Mouse (Mus musculus) CH12.LX (cell line): ENCODE data around the gene Mad2l2. TPM values are rescaled to one million over a fixed set of nuclear protein-coding genes. Genes with fewer than 3 reads are reported as not detected.

Source experiments
- DNase-seq: peaks from one replicate; pipeline ENCODE4 v3.0.0-alpha.2; 2013; ENCODE audit errors: extremely low read depth
- H3K27ac ChIP-seq: 2 replicates; pipeline ENCODE4 v1.5.1; 2012; ENCODE audit warnings: low read depth, mild to moderate bottlenecking, control low read depth, moderate library complexity; ENCODE audit not compliant: insufficient read depth
- H3K27me3 ChIP-seq: replicated peaks from 2 replicates; pipeline ENCODE3; 2012; ENCODE audit warnings: inconsistent platforms
- H3K36me3 ChIP-seq, 2 experiments: replicated peaks in 1 of 2; 2 replicates each; pipeline versions ENCODE3 to v1.6.1; 2012; ENCODE audit warnings: inconsistent platforms in 1 of 2, low read length in 1 of 2, mild to moderate bottlenecking in 1 of 2, mixed read lengths in 1 of 2, moderate library complexity in 1 of 2; ENCODE audit not compliant: control insufficient read depth in 1 of 2, insufficient read depth in 1 of 2
- H3K4me1 ChIP-seq, 2 experiments: 2 replicates each; pipeline ENCODE4 v1.6.1; 2012; ENCODE audit warnings: inconsistent platforms in 1 of 2, moderate library complexity in 1 of 2; ENCODE audit not compliant: insufficient read depth in 2 of 2, control insufficient read depth in 1 of 2
- H3K4me2 ChIP-seq: 2 replicates; pipeline ENCODE4 v1.6.1; 2012; ENCODE audit warnings: low read depth, mild to moderate bottlenecking, control low read depth; ENCODE audit not compliant: poor library complexity, insufficient read depth, severe bottlenecking
- H3K4me3 ChIP-seq, 3 experiments: fragments of 150-350 bp in 1 of 3; sonication (generic) in 1 of 3; replicated peaks in 1 of 3; 2 replicates each; pipeline versions ENCODE3 to v1.5.1; 2011 to 2012; ENCODE audit warnings: low read depth in 2 of 3, low read length in 2 of 3, mild to moderate bottlenecking in 2 of 3, moderate library complexity in 2 of 3, control low read depth in 1 of 3, improper control_type of control experiment in 1 of 3, inconsistent platforms in 1 of 3, mixed read lengths in 1 of 3; ENCODE audit not compliant: poor library complexity in 1 of 3
- H3K79me2 ChIP-seq: replicated peaks from 2 replicates; pipeline ENCODE4 v1.6.1; 2012; ENCODE audit warnings: mild to moderate bottlenecking, moderate library complexity; ENCODE audit not compliant: control insufficient read depth, poor library complexity, insufficient read depth, severe bottlenecking; ENCODE audit errors: extremely low read depth
- H3K9ac ChIP-seq: 2 replicates; pipeline ENCODE4 v1.6.1; 2012; ENCODE audit warnings: low read depth, mild to moderate bottlenecking, control low read depth, moderate library complexity; ENCODE audit not compliant: insufficient read depth
- H3K9me3 ChIP-seq: replicated peaks from 2 replicates; pipeline ENCODE3; 2012; ENCODE audit warnings: low read length, inconsistent platforms, mixed read lengths
- BHLHE40 ChIP-seq: IDR thresholded peaks from 2 replicates; pipeline ENCODE4 v1.6.1; 2011; ENCODE audit warnings: mild to moderate bottlenecking, low read depth, low read length, improper control_type of control experiment
- CHD1 ChIP-seq: IDR thresholded peaks from 2 replicates; pipeline ENCODE4 v1.6.1; 2012; ENCODE audit warnings: low read depth, low read length, improper control_type of control experiment, inconsistent platforms
- CHD2 ChIP-seq: IDR thresholded peaks from 2 replicates; pipeline ENCODE4 v1.6.1; 2011; ENCODE audit warnings: low read length, improper control_type of control experiment
- CTCF ChIP-seq, 2 experiments: IDR thresholded peaks in 1 of 2; conservative IDR thresholded peaks in 1 of 2; 2 replicates each; pipeline ENCODE4 v1.5.1; 2011 to 2012; ENCODE audit warnings: low read depth in 2 of 2, low read length in 2 of 2, improper control_type of control experiment in 1 of 2, inconsistent platforms in 1 of 2, mild to moderate bottlenecking in 1 of 2, moderate library complexity in 1 of 2
- E2F4 ChIP-seq: IDR thresholded peaks from 2 replicates; pipeline ENCODE4 v1.6.1; 2011; ENCODE audit warnings: low read depth, low read length, improper control_type of control experiment; ENCODE audit not compliant: insufficient replicate concordance
- ELF1 ChIP-seq: IDR thresholded peaks from 2 replicates; pipeline ENCODE4 v1.6.1; 2014; ENCODE audit warnings: low read depth, mild to moderate bottlenecking, inconsistent platforms, low read length, improper control_type of control experiment
- EP300 ChIP-seq: IDR thresholded peaks from 2 replicates; pipeline ENCODE4 v1.6.1; 2011; ENCODE audit warnings: low read length, improper control_type of control experiment
- ETS1 ChIP-seq: conservative IDR thresholded peaks from 2 replicates; pipeline ENCODE4 v1.6.1; 2012; ENCODE audit warnings: low read depth, mild to moderate bottlenecking, inconsistent platforms, low read length, improper control_type of control experiment, moderate library complexity
- GABPA ChIP-seq: IDR thresholded peaks from 2 replicates; pipeline ENCODE4 v1.6.1; 2012; ENCODE audit warnings: low read depth, low read length, improper control_type of control experiment, inconsistent platforms; ENCODE audit not compliant: insufficient replicate concordance
- HCFC1 ChIP-seq: IDR thresholded peaks from 2 replicates; pipeline ENCODE4 v1.6.1; 2012; ENCODE audit warnings: low read depth, mild to moderate bottlenecking, inconsistent platforms, low read length, improper control_type of control experiment
- IRF4 ChIP-seq: IDR thresholded peaks from 2 replicates; pipeline ENCODE4 v1.6.1; 2014; ENCODE audit warnings: low read depth, mild to moderate bottlenecking, inconsistent platforms, low read length, improper control_type of control experiment
- JUN ChIP-seq: IDR thresholded peaks from 2 replicates; pipeline ENCODE4 v1.6.1; 2011; ENCODE audit warnings: low read depth, mild to moderate bottlenecking, low read length, improper control_type of control experiment, moderate library complexity; ENCODE audit not compliant: insufficient read depth
- JUND ChIP-seq: conservative IDR thresholded peaks from 2 replicates; pipeline ENCODE4 v1.6.1; 2011; ENCODE audit warnings: low read depth, low read length, improper control_type of control experiment
- KAT2A ChIP-seq: IDR thresholded peaks from 2 replicates; pipeline ENCODE4 v1.6.1; 2012; ENCODE audit warnings: low read length, improper control_type of control experiment, inconsistent platforms; ENCODE audit not compliant: insufficient replicate concordance
- MAFK ChIP-seq: IDR thresholded peaks from 2 replicates; pipeline ENCODE4 v1.6.1; 2011; ENCODE audit warnings: low read length, improper control_type of control experiment; ENCODE audit not compliant: insufficient replicate concordance
- MAX ChIP-seq: IDR thresholded peaks from 2 replicates; pipeline ENCODE4 v1.6.1; 2011; ENCODE audit warnings: low read length, improper control_type of control experiment
- MAZ ChIP-seq: IDR thresholded peaks from 2 replicates; pipeline ENCODE4 v1.6.1; 2012; ENCODE audit warnings: low read depth, mild to moderate bottlenecking, inconsistent platforms, low read length, improper control_type of control experiment, moderate library complexity
- MEF2A ChIP-seq: IDR thresholded peaks from 2 replicates; pipeline ENCODE4 v1.6.1; 2014; ENCODE audit warnings: low read depth, mild to moderate bottlenecking, inconsistent platforms, low read length, improper control_type of control experiment, borderline replicate concordance
- MXI1 ChIP-seq: IDR thresholded peaks from 2 replicates; pipeline ENCODE4 v1.6.1; 2011; ENCODE audit warnings: mild to moderate bottlenecking, low read depth, low read length, improper control_type of control experiment
- MYC ChIP-seq: IDR thresholded peaks from 2 replicates; pipeline ENCODE4 v1.6.1; 2011; ENCODE audit warnings: low read depth, mild to moderate bottlenecking, improper control_type of control experiment, low read length
- NELFE ChIP-seq: IDR thresholded peaks from 2 replicates; pipeline ENCODE4 v1.6.1; 2011; ENCODE audit warnings: low read depth, low read length, improper control_type of control experiment
- NRF1 ChIP-seq: IDR thresholded peaks from 2 replicates; pipeline ENCODE4 v1.6.1; 2014; ENCODE audit warnings: low read depth, mild to moderate bottlenecking, inconsistent platforms, low read length, improper control_type of control experiment, moderate library complexity
- PAX5 ChIP-seq: IDR thresholded peaks from 2 replicates; pipeline ENCODE4 v1.6.1; 2012; ENCODE audit warnings: low read length, inconsistent platforms, mixed read lengths
- POLR2A ChIP-seq: IDR thresholded peaks from 2 replicates; pipeline ENCODE4 v1.6.1; 2011; ENCODE audit warnings: low read depth, mild to moderate bottlenecking, improper control_type of control experiment, low read length
- POLR2AphosphoS2 ChIP-seq: IDR thresholded peaks from 2 replicates; pipeline ENCODE4 v1.6.1; 2011; ENCODE audit warnings: low read depth, low read length, improper control_type of control experiment
- RAD21 ChIP-seq: IDR thresholded peaks from 2 replicates; pipeline ENCODE4 v1.6.1; 2011; ENCODE audit warnings: low read depth, mild to moderate bottlenecking, low read length, improper control_type of control experiment, moderate library complexity
- RCOR1 ChIP-seq: conservative IDR thresholded peaks from 2 replicates; pipeline ENCODE4 v1.6.1; 2012; ENCODE audit warnings: low read depth, mild to moderate bottlenecking, inconsistent platforms, low read length, improper control_type of control experiment
- SIN3A ChIP-seq: IDR thresholded peaks from 2 replicates; pipeline ENCODE4 v1.6.1; 2012; ENCODE audit warnings: low read length, improper control_type of control experiment, inconsistent platforms
- SMC3 ChIP-seq: IDR thresholded peaks from 2 replicates; pipeline ENCODE4 v1.6.1; 2011; ENCODE audit warnings: low read depth, low read length, improper control_type of control experiment
- TBP ChIP-seq: conservative IDR thresholded peaks from 2 replicates; pipeline ENCODE4 v1.6.1; 2011; ENCODE audit warnings: low read depth, low read length, improper control_type of control experiment
- TCF12 ChIP-seq: IDR thresholded peaks from 2 replicates; pipeline ENCODE4 v1.6.1; 2014; ENCODE audit warnings: low read depth, mild to moderate bottlenecking, inconsistent platforms, low read length, improper control_type of control experiment
- UBTF ChIP-seq: IDR thresholded peaks from 2 replicates; pipeline ENCODE4 v1.6.1; 2012; ENCODE audit warnings: low read depth, mild to moderate bottlenecking, inconsistent platforms, low read length, improper control_type of control experiment, moderate library complexity
- USF1 ChIP-seq: IDR thresholded peaks from 2 replicates; pipeline ENCODE4 v1.6.1; 2014; ENCODE audit warnings: low read depth, mild to moderate bottlenecking, inconsistent platforms, low read length, improper control_type of control experiment
- USF2 ChIP-seq: conservative IDR thresholded peaks from 2 replicates; pipeline ENCODE4 v1.6.1; 2011; ENCODE audit warnings: low read depth, low read length, improper control_type of control experiment
- ZC3H11A ChIP-seq: IDR thresholded peaks from 2 replicates; pipeline ENCODE4 v1.6.1; 2012; ENCODE audit warnings: low read depth, mild to moderate bottlenecking, inconsistent platforms, low read length, improper control_type of control experiment
- ZKSCAN1 ChIP-seq: IDR thresholded peaks from 2 replicates; pipeline ENCODE4 v1.6.1; 2012; ENCODE audit warnings: low read depth, inconsistent platforms, low read length, improper control_type of control experiment, borderline replicate concordance
- ZMIZ1 ChIP-seq: IDR thresholded peaks from 2 replicates; pipeline ENCODE4 v1.6.1; 2012; ENCODE audit warnings: low read depth, mild to moderate bottlenecking, inconsistent platforms, low read length, improper control_type of control experiment
- ZNF384 ChIP-seq: IDR thresholded peaks from 2 replicates; pipeline ENCODE4 v1.6.1; 2012; ENCODE audit warnings: low read depth, low read length, improper control_type of control experiment, inconsistent platforms
- dilution Hi-C: fragments of 300-500 bp; cut with MboI; formaldehyde crosslinking; loops from 2 replicates; pipeline ENCODE4 v1.14.3; 2020; ENCODE audit warnings: low sequenced_read_pairs; ENCODE audit not compliant: extremely low pct_unique_long_range_greater_than_20kb, extremely low pct_ligation_motif_present
- in situ Hi-C: fragments of 300-500 bp; cut with MboI; formaldehyde crosslinking; loops from 3 replicates; pipeline ENCODE4 v1.14.3; 2019; ENCODE audit warnings: low sequenced_read_pairs, low pct_ligation_motif_present, low pct_unique_long_range_greater_than_20kb, mixed read lengths
- polyA plus RNA-seq: library from polyadenylated mRNA; unstranded; fragments of >175 nt; gene quantifications from 2 replicates; pipeline ENCODE4 v1.2.1, GENCODE M21; 2012; ENCODE audit warnings: low read depth; ENCODE audit not compliant: insufficient read length
- total RNA-seq, 2 experiments: library from RNA; depleted of rRNA; stranded (reverse); fragments of 300-350 nt in 1 of 2; fragments of >200 nt in 1 of 2; gene quantifications; 2 replicates each; pipeline ENCODE4 v1.2.3; 2012 to 2014

The Mad2l2 gene
- total and polyA plus RNA-seq, 3 experiments: 23.1 to 43.3 (median 36.5) TPM

- dilution Hi-C loops: no loop called here
- TF ChIP-seq MYC: no peak
- TF ChIP-seq CHD1: no peak
- no peak for TF ChIP-seq ZKSCAN1
- TF ChIP-seq JUN: no peak
- no peak for TF ChIP-seq UBTF
- no peak for TF ChIP-seq ZNF384
- TF ChIP-seq GABPA: no peak
- TF ChIP-seq TBP: no peak
- TF ChIP-seq ZC3H11A: no peak
- no peak for TF ChIP-seq RAD21
- TF ChIP-seq POLR2AphosphoS2: no peak
- peak; percentile 84 for TF ChIP-seq ELF1
- peak; percentile 96 for TF ChIP-seq USF1
- peak; percentile 64; the same call in 1 of the 2 replicates for TF ChIP-seq TCF12
- TF ChIP-seq RCOR1: no peak
- peak; percentile 97 for TF ChIP-seq MAX
- no peak for TF ChIP-seq JUND
- TF ChIP-seq HCFC1: peak; percentile 70
- TF ChIP-seq POLR2A: peak; percentile 37; the same call in 1 of the 2 replicates
- peak; percentile 92; the same call in 1 of the 2 replicates for TF ChIP-seq MAZ
- no peak for TF ChIP-seq ZMIZ1
- peak; percentile 92 for TF ChIP-seq BHLHE40
- no peak for TF ChIP-seq PAX5
- no peak for TF ChIP-seq E2F4
- no peak for TF ChIP-seq CTCF (conservative IDR thresholded peaks at IDR 0.05 in 1 of 2, IDR thresholded peaks at IDR 0.05 in 1 of 2; ENCODE audit: low read depth in 2 of 2, low read length in 2 of 2)
- no peak for TF ChIP-seq EP300
- no peak for TF ChIP-seq KAT2A
- no peak for TF ChIP-seq MEF2A
- TF ChIP-seq MAFK: no peak
- TF ChIP-seq SIN3A: peak; percentile 99
- TF ChIP-seq SMC3: no peak
- TF ChIP-seq NRF1: peak; percentile 68
- no peak for TF ChIP-seq ETS1
- peak; percentile 99 for TF ChIP-seq MXI1
- no peak for TF ChIP-seq CHD2
- TF ChIP-seq IRF4: no peak; the same call in 1 of the 2 replicates
- peak; percentile 92 for TF ChIP-seq USF2
- 0 out of 2 replicates have a peak, but pooled peaks have one; percentile 19 for TF ChIP-seq NELFE
- Histone ChIP-seq H3K4me1 (peaks cover 6 to 16% of the 10 kb centered on the region in 2 experiments; a peak in 3 of 4 replicates), H3K9ac (peak within 1 kb of the TSS; percentile 64), H3K9me3 (no peaks in the 10 kb centered on the region), H3K27ac (no peak within 1 kb of the TSS), H3K4me3 (peak within 1 kb of the TSS; percentile 62 to 79 (median 74)), H3K36me3 (peaks cover 7 to 8% of the 10 kb centered on the region in 2 experiments), H3K4me2 (peak within 1 kb of the TSS; percentile 72), H3K27me3 (no peaks in the 10 kb centered on the region), H3K79me2 (no peaks in the 10 kb centered on the region)
- peak; percentile 79 for DNase-seq
- in situ Hi-C loops: no loop called here
Measured at GRCm38 (mm10) chr4:148087907-148088527, 42.2 kb upstream of the Mad2l2 start, which contains the start of gene Agtrap. TSS of gene Agtrap (minus strand) at chr4:148088031.
